Mouse (Mus musculus) erythroblast, embryonic 14.5 days (primary cell): ENCODE measurements at regions not wholly inside any gene's neighbourhood (a gene's known extent, or its start where the extent isn't known, plus 50 kb on each side); places are given as distances from the start of the nearest gene placed in this dataset.

Experiments
- GATA1 ChIP-seq: IDR thresholded peaks from 2 replicates; pipeline ENCODE4 v1.6.1; 2012; ENCODE audit warnings: low read length, inconsistent platforms, mixed read lengths
- TAL1 ChIP-seq: IDR thresholded peaks from 3 replicates; pipeline ENCODE4 v1.6.1; 2012; ENCODE audit warnings: low read length, inconsistent platforms, mixed read lengths

DNA sequence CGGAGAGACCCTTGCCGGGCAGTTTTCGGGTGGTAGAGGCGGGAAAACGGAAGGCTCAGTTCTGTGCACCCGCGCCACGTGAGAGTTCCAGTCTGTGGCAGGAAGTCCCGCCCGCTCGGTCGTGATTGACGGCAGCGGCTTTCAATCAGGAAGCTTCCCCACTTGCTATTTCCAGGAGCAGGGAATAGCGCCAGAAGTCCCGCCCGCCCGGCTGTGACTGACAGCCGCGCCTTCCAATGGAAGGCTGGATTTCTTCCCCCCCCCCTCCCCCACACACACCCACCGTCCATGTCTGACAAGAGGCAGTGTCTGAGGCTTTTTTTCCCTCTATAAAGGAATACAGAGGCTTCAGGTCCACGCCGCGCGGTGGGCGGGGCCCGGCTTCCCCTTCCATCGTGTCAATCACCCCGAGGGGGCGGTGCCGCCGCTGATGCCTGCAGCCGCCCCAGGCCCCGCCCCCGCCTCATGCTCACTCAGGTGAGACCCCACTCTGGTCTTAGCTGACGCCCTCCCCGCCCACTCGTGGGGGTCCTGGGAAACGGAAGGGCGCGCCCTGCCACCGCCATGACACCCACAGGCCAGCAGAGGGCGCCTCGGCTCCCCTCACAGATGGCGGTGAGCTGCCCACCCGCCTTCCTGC lies 2590.2 kb downstream of the Gm37988 start:
- TF ChIP-seq TAL1: no peak
- TF ChIP-seq GATA1: no peak
